Mouse (Mus musculus) thymus, adult 2 months (tissue): ENCODE data around the gene AC161166.1. TPM values are rescaled to one million over a fixed set of nuclear protein-coding genes. Genes with fewer than 3 reads are reported as not detected.
A peak's percentile ranks its signal among the peaks of the same experiment; 100 is the strongest.

ENCODE experiments used
- DNase-seq: peaks from one replicate; pipeline ENCODE4 v3.0.0; 2021
- H3K27ac ChIP-seq: fragments of 200-500 bp; 2 replicates; pipeline ENCODE4 v1.5.1; 2012; ENCODE audit warnings: low read length, control low read depth; ENCODE audit not compliant: control insufficient read depth, insufficient read depth
- H3K27me3 ChIP-seq: fragments of 200-500 bp; 2 replicates; pipeline ENCODE4 v1.6.1; 2012; ENCODE audit warnings: mild to moderate bottlenecking, low read length, moderate library complexity, mixed read lengths; ENCODE audit not compliant: control insufficient read depth, insufficient read depth
- H3K36me3 ChIP-seq: fragments of 200-500 bp; 2 replicates; pipeline ENCODE4 v1.6.1; 2012; ENCODE audit warnings: mild to moderate bottlenecking, low read length, moderate library complexity; ENCODE audit not compliant: control insufficient read depth, insufficient read depth
- H3K4me1 ChIP-seq: fragments of 200-500 bp; replicated peaks from 2 replicates; pipeline ENCODE4 v1.6.1; 2012; ENCODE audit warnings: low read length; ENCODE audit not compliant: control insufficient read depth, insufficient read depth
- H3K4me3 ChIP-seq: fragments of 200-500 bp; 2 replicates; pipeline ENCODE4 v1.5.1; 2012; ENCODE audit warnings: mild to moderate bottlenecking, low read length, control low read depth, moderate library complexity; ENCODE audit not compliant: control insufficient read depth, insufficient read depth
- CTCF ChIP-seq: fragments of 200-500 bp; IDR thresholded peaks from 2 replicates; pipeline ENCODE4 v1.5.1; 2012; ENCODE audit warnings: mild to moderate bottlenecking, control low read depth, low read length, moderate library complexity, borderline replicate concordance; ENCODE audit not compliant: control insufficient read depth, poor library complexity, insufficient read depth; ENCODE audit errors: extremely low read depth
- POLR2A ChIP-seq: fragments of 200-500 bp; IDR thresholded peaks from 2 replicates; pipeline ENCODE4 v1.6.1; 2012; ENCODE audit warnings: mild to moderate bottlenecking, low read length, control low read depth, moderate library complexity; ENCODE audit not compliant: control insufficient read depth, poor library complexity, insufficient read depth; ENCODE audit errors: extremely low read depth
- WGBS: fragments of 180-500 bp; shearing (Covaris S2); methylation state at CpG from one replicate; pipeline ENCODE4 v1.1.7; 2018; 5-methylcytosine and 5-hydroxymethylcytosine counted together
- polyA plus RNA-seq: library from polyadenylated mRNA; depleted of rRNA; stranded (reverse); fragments of >200 nt; gene quantifications from 2 replicates; pipeline ENCODE4 v1.2.3, GENCODE M21; 2012; rRNA removed

AC161166.1 gene
- 0.08 TPM in 1 of 2 replicates, not detected in the other for polyA plus RNA-seq

- DNase-seq, result no peak
- Histone ChIP-seq H3K4me3 (no peak within 1 kb of the TSS), H3K36me3 (no peaks in the 10 kb centered on the region), H3K27ac (no peak within 1 kb of the TSS), H3K27me3 (no peaks in the 10 kb centered on the region), H3K4me1 (peaks cover 4% of the 10 kb centered on the region; the same call in 1 of the 2 replicates)
- WGBS, result 98% methylated on average over 7 of the region's 7 CpGs
- TF ChIP-seq CTCF (no peak), POLR2A (no peak)
Observed at GRCm38 (mm10) chr7:24512355-24512754, at the start of gene AC161166.1. Gene AC161166.1, minus strand, starts transcription at chr7:24512455.

GRCm38 (mm10) chr7:24561450-24561849 is 49.2 kb upstream of the AC161166.1 start:
- Histone ChIP-seq H3K27me3 (no peaks in the 10 kb centered on the region), H3K36me3 (no peaks in the 10 kb centered on the region), H3K4me1 (no peaks in the 10 kb centered on the region), H3K4me3 (no peak overlapping the region), H3K27ac (no peak overlapping the region)
- TF ChIP-seq POLR2A, result no peak
- DNase-seq, result no peak
- 94% methylated on average over 4 of the region's 4 CpGs for WGBS

GRCm38 (mm10) chr7:24555786-24556185 is 43.5 kb upstream of the AC161166.1 start:
- Histone ChIP-seq H3K27ac (no peak overlapping the region), H3K4me3 (no peak overlapping the region), H3K4me1 (no peaks in the 10 kb centered on the region; the same call in 1 of the 2 replicates), H3K36me3 (no peaks in the 10 kb centered on the region), H3K27me3 (no peaks in the 10 kb centered on the region)
- DNase-seq, result no peak
- 94% methylated on average over 10 of the region's 10 CpGs for WGBS
- TF ChIP-seq CTCF (no peak), POLR2A (no peak)

GRCm38 (mm10) chr7:24551985-24552759 is 39.9 kb upstream of the AC161166.1 start:
- TF ChIP-seq CTCF (no peak), POLR2A (no peak)
- no peak for DNase-seq
- H3K4me1 ChIP-seq, result peaks cover 6% of the 10 kb centered on the region
- no peaks in the 10 kb centered on the region for H3K36me3 ChIP-seq
- H3K27ac ChIP-seq, result no peak overlapping the region
- no peaks in the 10 kb centered on the region for H3K27me3 ChIP-seq
- H3K4me3 ChIP-seq, result no peak overlapping the region
- 94% methylated on average over 12 of the region's 12 CpGs for WGBS

- no peak for DNase-seq
- H3K36me3 ChIP-seq, result no peaks in the 10 kb centered on the region
- H3K27me3 ChIP-seq, result no peaks in the 10 kb centered on the region
- no peak for TF ChIP-seq CTCF
- TF ChIP-seq POLR2A, result no peak
- peaks cover 12% of the 10 kb centered on the region for H3K4me1 ChIP-seq
- peak overlapping the region; percentile 87 for H3K4me3 ChIP-seq
- no peak overlapping the region for H3K27ac ChIP-seq
- 36% methylated on average over 13 of the region's 13 CpGs for WGBS
Observed at GRCm38 (mm10) chr7:24547534-24548036, 35.3 kb upstream of the AC161166.1 start.

- TF ChIP-seq CTCF (0 out of 2 replicates have a peak, but pooled peaks have one; percentile 59), POLR2A (peak; percentile 29; the same call in 1 of the 2 replicates)
- H3K4me3 ChIP-seq, result peak overlapping the region; percentile 87
- WGBS, result 1% methylated on average over 57 of the region's 57 CpGs
- peak; percentile 98 for DNase-seq
- peaks cover 12% of the 10 kb centered on the region for H3K4me1 ChIP-seq
- H3K36me3 ChIP-seq, result no peaks in the 10 kb centered on the region
- H3K27ac ChIP-seq, result no peak overlapping the region
- H3K27me3 ChIP-seq, result no peaks in the 10 kb centered on the region
Observed at GRCm38 (mm10) chr7:24546634-24547389, 34.6 kb upstream of the AC161166.1 start.
